Mouse (Mus musculus) cerebellum, adult 2 months (tissue): Measurements from ENCODE around the gene Epha2. TPM values are rescaled to one million over a fixed set of nuclear protein-coding genes. Genes with fewer than 3 reads are reported as not detected.

Experiments
- DNase-seq, 2 experiments: peaks; one replicate each; pipeline ENCODE4 v3.0.0; 2021
- H3K27ac ChIP-seq: fragments of 200-500 bp; 2 replicates; pipeline ENCODE4 v1.5.1; 2012; ENCODE audit warnings: low read length, control low read depth, inconsistent platforms; ENCODE audit not compliant: insufficient read depth
- H3K27me3 ChIP-seq: fragments of 200-500 bp; 2 replicates; pipeline ENCODE4 v1.6.1; 2012; ENCODE audit warnings: inconsistent platforms, mild to moderate bottlenecking, low read length, moderate library complexity; ENCODE audit not compliant: control insufficient read depth, insufficient read depth
- H3K4me1 ChIP-seq: fragments of 200-500 bp; 2 replicates; pipeline ENCODE4 v1.6.1; 2011; ENCODE audit warnings: low read length; ENCODE audit not compliant: control insufficient read depth, insufficient read depth
- H3K4me3 ChIP-seq: fragments of 200-500 bp; replicated peaks from 2 replicates; pipeline ENCODE3; 2011; ENCODE audit warnings: mild to moderate bottlenecking, low read depth, low read length, control low read depth; ENCODE audit not compliant: insufficient read depth
- CTCF ChIP-seq: fragments of 200-500 bp; IDR thresholded peaks from 2 replicates; pipeline ENCODE4 v1.5.1; 2011; ENCODE audit warnings: low read depth, mild to moderate bottlenecking, control low read depth, low read length, moderate library complexity, borderline replicate concordance; ENCODE audit not compliant: insufficient read depth
- POLR2A ChIP-seq: fragments of 200-500 bp; IDR thresholded peaks from 2 replicates; pipeline ENCODE4 v1.6.1; 2011; ENCODE audit warnings: low read length, control low read depth, borderline replicate concordance; ENCODE audit not compliant: insufficient read depth
- WGBS: fragments of 180-500 bp; shearing (Covaris S2); methylation state at CpG from one replicate; pipeline ENCODE4 v1.1.7; 2018; 5-methylcytosine and 5-hydroxymethylcytosine counted together
- polyA plus RNA-seq: library from polyadenylated mRNA; depleted of rRNA; stranded (reverse); fragments of >200 nt; gene quantifications from 2 replicates; pipeline ENCODE4 v1.2.3, GENCODE M21; 2012

The Epha2 gene
- polyA plus RNA-seq, 1 experiment: 2.0 TPM

GRCm38 (mm10) chr4:141272878-141273277 lies 28.2 kb upstream of the Epha2 start:
- no peaks in the 10 kb centered on the region for H3K27me3 ChIP-seq
- no peak for TF ChIP-seq CTCF
- no peak overlapping the region for H3K27ac ChIP-seq
- no peak overlapping the region for H3K4me3 ChIP-seq
- no peaks in the 10 kb centered on the region for H3K4me1 ChIP-seq
- DNase-seq: no peak
- WGBS: 26% methylated on average over 14 of the region's 14 CpGs

GRCm38 (mm10) chr4:141273296-141273695 lies 27.7 kb upstream of the Epha2 start:
- DNase-seq: peak; percentile 72 to 80
- Histone ChIP-seq H3K4me3 (no peak overlapping the region), H3K27me3 (no peaks in the 10 kb centered on the region), H3K27ac (no peak overlapping the region), H3K4me1 (no peaks in the 10 kb centered on the region)
- TF ChIP-seq POLR2A (no peak), CTCF (peak; percentile 98)
- WGBS: 8% methylated on average over 12 of the region's 12 CpGs

GRCm38 (mm10) chr4:141274485-141275341 lies 26.3 kb upstream of the Epha2 start:
- Histone ChIP-seq H3K27me3 (no peaks in the 10 kb centered on the region), H3K27ac (no peak overlapping the region), H3K4me3 (no peak overlapping the region), H3K4me1 (no peaks in the 10 kb centered on the region)
- no peak for DNase-seq
- no peak for TF ChIP-seq POLR2A
- no peak for TF ChIP-seq CTCF
- 60% methylated on average over 23 of the region's 23 CpGs for WGBS

GRCm38 (mm10) chr4:141277157-141277556 lies 23.9 kb upstream of the Epha2 start:
- TF ChIP-seq POLR2A: no peak
- no peak for TF ChIP-seq CTCF
- WGBS: 89% methylated on average over 8 of the region's 8 CpGs
- no peaks in the 10 kb centered on the region for H3K27me3 ChIP-seq
- no peaks in the 10 kb centered on the region for H3K4me1 ChIP-seq
- no peak for DNase-seq
- H3K27ac ChIP-seq: no peak overlapping the region
- H3K4me3 ChIP-seq: no peak overlapping the region

- 52% methylated on average over 7 of the region's 7 CpGs for WGBS
These were observed 22.9 kb upstream of the Epha2 start for GRCm38 (mm10) chr4:141278154-141278553.

GRCm38 (mm10) chr4:141279327-141279726 lies 21.7 kb upstream of the Epha2 start:
- no peaks in the 10 kb centered on the region for H3K27me3 ChIP-seq
- DNase-seq: no peak
- 73% methylated on average over 15 of the region's 15 CpGs for WGBS

More at GRCm38 (mm10) chr4:141278154-141278553, 22.9 kb upstream of the Epha2 start:
- H3K4me3 ChIP-seq: no peak overlapping the region
- H3K4me1 ChIP-seq: no peaks in the 10 kb centered on the region
- DNase-seq: no peak
- H3K27me3 ChIP-seq: no peaks in the 10 kb centered on the region
- TF ChIP-seq CTCF (no peak), POLR2A (no peak)
- 0 out of 2 replicates have a peak overlapping the region, but pooled peaks have one; percentile 40 for H3K27ac ChIP-seq

GRCm38 (mm10) chr4:141279783-141280182 lies 21.3 kb upstream of the Epha2 start:
- no peaks in the 10 kb centered on the region for H3K27me3 ChIP-seq
- WGBS: 94% methylated on average over 6 of the region's 6 CpGs
- no peaks in the 10 kb centered on the region for H3K4me1 ChIP-seq
- H3K27ac ChIP-seq: no peak overlapping the region
- no peak for TF ChIP-seq POLR2A
- DNase-seq: no peak
- no peak overlapping the region for H3K4me3 ChIP-seq

More at GRCm38 (mm10) chr4:141279327-141279726, 21.7 kb upstream of the Epha2 start:
- no peaks in the 10 kb centered on the region for H3K4me1 ChIP-seq
- H3K4me3 ChIP-seq: no peak overlapping the region
- no peak overlapping the region for H3K27ac ChIP-seq
- no peak for TF ChIP-seq POLR2A
- TF ChIP-seq CTCF: no peak

GRCm38 (mm10) chr4:141280471-141280870 lies 20.6 kb upstream of the Epha2 start:
- Histone ChIP-seq H3K4me3 (no peak overlapping the region), H3K4me1 (no peaks in the 10 kb centered on the region), H3K27ac (no peak overlapping the region), H3K27me3 (no peaks in the 10 kb centered on the region)
- 97% methylated on average over 1 of the region's 1 CpGs for WGBS
- no peak for DNase-seq
- TF ChIP-seq CTCF (no peak), POLR2A (no peak)
